Mouse (Mus musculus) liver, adult 2 months (tissue): ENCODE measurements around the gene Fam174b. TPM values are rescaled to one million over a fixed set of nuclear protein-coding genes. Genes with fewer than 3 reads are reported as not detected.

ENCODE experiments used
- DNase-seq: peaks from one replicate; pipeline ENCODE4 v3.0.0-alpha.2; 2011; ENCODE audit warnings: low read depth, low spot score; ENCODE audit errors: extremely low read depth
- H3K27ac ChIP-seq: fragments of 200-500 bp; replicated peaks from 2 replicates; pipeline ENCODE4 v1.5.1; 2012; ENCODE audit warnings: low read depth, mild to moderate bottlenecking, control low read depth, inconsistent platforms, low read length; ENCODE audit not compliant: insufficient read depth
- H3K27me3 ChIP-seq: fragments of 200-500 bp; 2 replicates; pipeline ENCODE4 v1.6.1; 2012; ENCODE audit warnings: mild to moderate bottlenecking, moderate library complexity, low read length, inconsistent platforms; ENCODE audit not compliant: control insufficient read depth, insufficient read depth
- H3K36me3 ChIP-seq: fragments of 200-500 bp; 2 replicates; pipeline ENCODE4 v1.6.1; 2012; ENCODE audit warnings: low read length, inconsistent platforms; ENCODE audit not compliant: control insufficient read depth, insufficient read depth
- H3K4me1 ChIP-seq: fragments of 200-500 bp; 2 replicates; pipeline ENCODE4 v1.6.1; 2011; ENCODE audit warnings: low read length; ENCODE audit not compliant: control insufficient read depth, insufficient read depth
- H3K4me3 ChIP-seq: fragments of 200-500 bp; 2 replicates; pipeline ENCODE4 v1.5.1; 2011; ENCODE audit warnings: low read depth, mild to moderate bottlenecking, control low read depth, low read length, moderate library complexity; ENCODE audit not compliant: insufficient read depth
- H3K79me2 ChIP-seq: fragments of 200-500 bp; 2 replicates; pipeline ENCODE4 v1.6.1; 2012; ENCODE audit warnings: inconsistent platforms, mild to moderate bottlenecking, low read length, moderate library complexity; ENCODE audit not compliant: control insufficient read depth, insufficient read depth
- H3K9ac ChIP-seq: fragments of 200-500 bp; 2 replicates; pipeline ENCODE4 v1.6.1; 2012; ENCODE audit warnings: low read depth, mild to moderate bottlenecking, control low read depth, inconsistent platforms, low read length
- CTCF ChIP-seq: fragments of 200-500 bp; IDR thresholded peaks from 2 replicates; pipeline ENCODE4 v1.5.1; 2011; ENCODE audit warnings: low read depth, low read length, control low read depth
- POLR2A ChIP-seq: fragments of 200-500 bp; IDR thresholded peaks from 2 replicates; pipeline ENCODE4 v1.6.1; 2011; ENCODE audit warnings: low read length, control low read depth; ENCODE audit not compliant: insufficient read depth; ENCODE audit errors: extremely low read depth
- WGBS: fragments of 180-500 bp; shearing (Covaris S2); methylation state at CpG from one replicate; pipeline ENCODE4 v1.1.7; 2018; 5-methylcytosine and 5-hydroxymethylcytosine counted together
- polyA plus RNA-seq: library from polyadenylated mRNA; depleted of rRNA; stranded (reverse); fragments of >200 nt; gene quantifications from 2 replicates; pipeline ENCODE4 v1.2.3, GENCODE M21; 2012
- total RNA-seq: library from RNA; depleted of rRNA; stranded (reverse); fragments of >200 nt; gene quantifications from 2 replicates; pipeline ENCODE4 v1.2.3, GENCODE M21; 2014

Fam174b gene
- total and polyA plus RNA-seq, 2 experiments: 2.3 to 2.5 TPM

DNA sequence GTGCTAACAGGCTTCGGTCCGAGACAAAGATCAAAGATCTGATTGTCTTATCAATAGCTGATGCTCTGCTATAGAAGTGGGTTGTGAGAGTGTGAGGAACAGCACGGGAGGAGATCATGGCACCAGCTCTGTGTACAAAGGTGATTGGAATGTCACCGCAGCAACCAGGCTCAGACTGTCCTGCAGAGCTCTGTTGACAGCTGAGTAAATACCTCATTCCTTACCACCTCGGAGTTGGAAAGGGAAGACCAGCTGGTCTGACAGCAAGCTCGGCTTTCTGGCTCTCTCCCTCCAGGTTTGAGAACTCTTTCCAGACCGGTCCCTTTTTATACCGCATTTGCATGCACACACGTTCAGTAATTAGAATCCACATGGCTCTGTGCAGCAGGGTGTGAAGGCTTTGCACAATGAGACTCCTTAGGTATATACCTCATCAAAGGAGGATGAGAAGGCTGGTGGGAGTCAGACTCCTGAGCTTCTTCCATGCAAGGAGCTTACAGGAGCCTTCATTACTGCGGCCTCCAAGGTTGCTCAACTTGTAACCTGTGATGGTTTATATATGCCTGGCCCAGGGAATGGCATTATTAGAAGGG lies 9.6 kb upstream of the Fam174b start:
- Histone ChIP-seq H3K36me3 (no peaks in the 10 kb centered on the region), H3K9ac (no peak overlapping the region), H3K27ac (no peak overlapping the region), H3K27me3 (no peaks in the 10 kb centered on the region), H3K79me2 (no peaks in the 10 kb centered on the region), H3K4me1 (no peaks in the 10 kb centered on the region), H3K4me3 (no peak overlapping the region)
- DNase-seq: no peak
- TF ChIP-seq CTCF (no peak), POLR2A (no peak)
- WGBS: 33% methylated on average over 10 of the region's 10 CpGs

DNA sequence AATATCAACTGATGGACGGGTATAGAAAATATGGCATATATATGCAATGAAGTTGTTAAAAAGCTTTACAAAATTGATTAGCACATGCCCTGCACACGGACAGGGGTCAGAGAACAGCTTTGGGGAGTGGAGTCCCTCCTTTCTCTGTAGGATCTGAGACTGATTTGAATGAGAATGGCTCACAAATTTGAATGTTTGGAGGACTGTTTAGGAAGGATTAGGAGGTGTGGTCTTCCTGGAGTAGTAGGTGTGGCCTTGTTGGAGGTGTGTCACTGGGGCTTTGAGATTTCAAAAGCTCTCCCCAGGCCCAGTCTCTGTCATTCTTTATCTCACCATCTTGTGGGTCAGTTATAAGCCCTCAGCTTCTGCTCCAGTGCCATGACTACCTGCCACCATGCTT lies 4.1 kb upstream of the Fam174b start:
- H3K27me3 ChIP-seq: no peaks in the 10 kb centered on the region; the same call in 1 of the 2 replicates
- no peaks in the 10 kb centered on the region for H3K36me3 ChIP-seq
- no peak overlapping the region for H3K4me3 ChIP-seq
- no peaks in the 10 kb centered on the region for H3K4me1 ChIP-seq
- no peak overlapping the region for H3K9ac ChIP-seq
- no peaks in the 10 kb centered on the region for H3K79me2 ChIP-seq
- WGBS: 79% methylated on average over 2 of the region's 2 CpGs
- TF ChIP-seq CTCF (no peak), POLR2A (no peak)
- no peak overlapping the region for H3K27ac ChIP-seq
- DNase-seq: no peak

DNA sequence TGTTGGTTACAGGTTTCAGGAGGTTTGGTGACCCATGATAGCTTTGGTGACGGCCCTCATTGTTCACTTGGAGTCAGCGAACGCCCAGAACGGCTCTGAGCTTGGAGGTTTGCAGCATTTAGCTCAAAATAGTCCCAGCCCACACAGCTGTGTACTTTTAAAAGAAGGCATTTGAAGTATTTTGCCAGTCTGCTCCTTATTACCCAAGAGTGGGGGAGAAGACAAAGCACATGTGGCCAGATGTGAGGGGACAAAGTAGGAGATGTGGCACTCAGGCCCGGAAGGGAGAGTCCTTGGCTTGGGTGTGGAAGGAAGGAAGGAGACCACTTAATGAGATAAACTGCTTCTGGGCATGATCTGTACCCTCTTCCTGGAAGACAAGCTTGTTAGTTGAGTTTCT lies 1.3 kb downstream of the Fam174b start:
- no peak for DNase-seq
- 54% methylated on average over 5 of the region's 5 CpGs for WGBS
- H3K4me1 ChIP-seq: no peaks in the 10 kb centered on the region
- no peak overlapping the region for H3K27ac ChIP-seq
- peak overlapping the region; percentile 73 for H3K4me3 ChIP-seq
- no peaks in the 10 kb centered on the region for H3K36me3 ChIP-seq
- peak overlapping the region; percentile 74; the same call in 1 of the 2 replicates for H3K9ac ChIP-seq
- H3K79me2 ChIP-seq: no peaks in the 10 kb centered on the region; the same call in 1 of the 2 replicates
- no peak for TF ChIP-seq CTCF
- H3K27me3 ChIP-seq: no peaks in the 10 kb centered on the region; the same call in 1 of the 2 replicates

DNA sequence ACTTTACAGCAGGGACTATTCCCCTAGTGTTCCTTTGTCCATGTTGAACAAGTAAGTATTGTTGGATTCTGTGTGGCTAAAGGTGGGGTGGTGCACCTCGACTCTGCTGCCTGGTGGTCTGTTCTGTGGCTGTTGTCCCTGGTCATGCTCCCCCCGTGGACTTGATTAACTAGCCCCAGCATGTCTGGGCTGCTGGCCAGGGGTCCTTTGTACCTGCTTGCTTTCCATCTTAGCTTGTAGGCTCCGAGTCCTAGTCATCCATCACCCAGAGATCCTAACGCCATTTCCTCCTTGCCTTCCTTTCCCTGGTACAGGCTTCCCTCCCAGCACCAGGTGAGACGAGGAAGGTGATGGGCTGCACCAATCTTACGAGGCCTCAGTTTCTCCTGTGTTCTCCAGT lies 1.7 kb downstream of the Fam174b start:
- H3K9ac ChIP-seq: no peak overlapping the region

DNA sequence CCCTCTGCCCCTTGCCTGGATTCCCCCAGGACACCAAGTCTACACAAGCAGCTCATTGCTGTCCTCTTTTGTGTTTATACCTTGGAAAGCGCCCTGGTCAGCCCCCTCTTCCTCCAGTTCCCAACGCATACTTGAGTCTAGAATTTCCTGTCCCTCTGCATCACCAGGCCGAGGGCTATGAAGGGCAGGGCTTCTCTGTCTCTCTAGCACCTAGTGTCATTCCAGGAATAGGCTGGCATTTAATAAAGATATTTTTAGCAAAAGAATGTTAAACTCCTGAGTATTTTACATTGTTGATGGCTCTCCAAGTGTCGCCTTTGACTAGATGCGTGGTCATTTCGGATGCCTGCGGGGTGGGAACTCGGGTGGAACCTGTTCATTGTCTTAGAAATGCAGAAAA lies 3.0 kb downstream of the Fam174b start:
- Histone ChIP-seq H3K36me3 (no peaks in the 10 kb centered on the region), H3K27me3 (no peaks in the 10 kb centered on the region; the same call in 1 of the 2 replicates), H3K27ac (no peak overlapping the region), H3K4me3 (no peak overlapping the region), H3K79me2 (no peaks in the 10 kb centered on the region; the same call in 1 of the 2 replicates), H3K9ac (no peak overlapping the region), H3K4me1 (no peaks in the 10 kb centered on the region)
- TF ChIP-seq POLR2A (no peak), CTCF (no peak)
- 82% methylated on average over 8 of the region's 8 CpGs for WGBS
- no peak for DNase-seq

More for the DNA sequence above, 1.7 kb downstream of the Fam174b start:
- no peaks in the 10 kb centered on the region for H3K36me3 ChIP-seq
- no peaks in the 10 kb centered on the region; the same call in 1 of the 2 replicates for H3K79me2 ChIP-seq
- DNase-seq: no peak
- TF ChIP-seq POLR2A (no peak), CTCF (no peak)
- no peaks in the 10 kb centered on the region for H3K4me1 ChIP-seq
- no peak overlapping the region for H3K27ac ChIP-seq
- no peaks in the 10 kb centered on the region; the same call in 1 of the 2 replicates for H3K27me3 ChIP-seq
- 75% methylated on average over 6 of the region's 6 CpGs for WGBS
- H3K4me3 ChIP-seq: no peak overlapping the region

DNA sequence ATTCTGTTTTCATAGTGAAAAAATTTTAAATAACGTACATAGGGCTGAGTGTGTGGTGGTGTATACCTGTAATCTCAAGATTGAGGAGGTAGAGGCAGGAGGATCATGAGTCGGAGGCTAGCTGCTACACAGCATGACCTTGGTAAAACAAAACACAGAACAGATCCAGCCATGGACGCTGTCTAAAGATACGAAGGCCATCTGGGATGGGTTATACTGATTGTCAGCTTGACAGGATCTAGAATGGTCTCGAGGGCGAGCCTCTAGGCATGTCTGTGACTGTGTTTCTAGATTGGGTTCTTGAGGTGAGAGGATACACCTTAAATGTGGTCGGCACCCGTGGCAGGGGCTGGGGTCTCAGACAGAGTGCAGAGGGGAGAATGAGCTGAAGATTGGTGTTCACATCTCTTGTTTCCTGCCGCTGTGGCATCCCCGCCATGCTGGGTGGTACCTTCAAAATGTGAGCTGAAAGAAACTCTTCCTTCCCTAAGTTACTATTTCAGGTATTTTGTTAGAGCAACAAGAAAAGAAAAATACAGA lies 3.8 kb downstream of the Fam174b start:
- no peak overlapping the region for H3K4me3 ChIP-seq
- no peaks in the 10 kb centered on the region for H3K36me3 ChIP-seq
- H3K27ac ChIP-seq: no peak overlapping the region
- H3K9ac ChIP-seq: no peak overlapping the region
- no peaks in the 10 kb centered on the region; the same call in 1 of the 2 replicates for H3K27me3 ChIP-seq
- H3K79me2 ChIP-seq: no peaks in the 10 kb centered on the region; the same call in 1 of the 2 replicates
- no peaks in the 10 kb centered on the region for H3K4me1 ChIP-seq
- 83% methylated on average over 10 of the region's 10 CpGs for WGBS
- TF ChIP-seq CTCF (no peak), POLR2A (no peak)
- DNase-seq: no peak
